Mouse (Mus musculus) hindbrain, embryonic 14.5 days (tissue): ENCODE results near the gene Gabbr2. TPM values are rescaled to one million over a fixed set of nuclear protein-coding genes. Genes with fewer than 3 reads are reported as not detected.
A peak's percentile ranks its signal among the peaks of the same experiment; 100 is the strongest.

Experiments used
- ATAC-seq: fragments of 200-750 bp; cut with Nextera tagmentation; 2 replicates; pipeline ENCODE4 v1.8.0; 2017; ENCODE audit warnings: moderate number of reproducible peaks, mild to moderate bottlenecking, moderate TSS enrichment, moderate library complexity; ENCODE audit not compliant: low FRiP score
- DNase-seq: peaks from one replicate; pipeline ENCODE4 v3.0.0-alpha.2; 2015; ENCODE audit warnings: low spot score
- H3K27ac ChIP-seq: fragments of 300-500 bp; sonication (generic); 2 replicates; pipeline ENCODE4 v1.5.1; 2014; ENCODE audit warnings: mild to moderate bottlenecking, moderate library complexity
- H3K27me3 ChIP-seq: fragments of 300-500 bp; sonication (generic); 2 replicates; pipeline ENCODE4 v1.6.1; 2014; ENCODE audit warnings: mild to moderate bottlenecking, low read length, mixed read lengths; ENCODE audit not compliant: control insufficient read depth, insufficient read depth
- H3K36me3 ChIP-seq: fragments of 300-500 bp; sonication (generic); replicated peaks from 2 replicates; pipeline ENCODE4 v1.6.1; 2014; ENCODE audit not compliant: control insufficient read depth, insufficient read depth
- H3K4me1 ChIP-seq: fragments of 300-500 bp; sonication (generic); replicated peaks from 2 replicates; pipeline ENCODE4 v1.6.1; 2014; ENCODE audit warnings: antibody characterized with exemption, low read length, mixed read lengths; ENCODE audit not compliant: control insufficient read depth, insufficient read depth
- H3K4me2 ChIP-seq: fragments of 300-500 bp; sonication (generic); replicated peaks from 2 replicates; pipeline ENCODE4 v1.6.1; 2014; ENCODE audit warnings: mild to moderate bottlenecking, moderate library complexity
- H3K4me3 ChIP-seq: fragments of 300-500 bp; sonication (generic); replicated peaks from 2 replicates; pipeline ENCODE4 v1.5.1; 2014; ENCODE audit warnings: mild to moderate bottlenecking, low read length
- H3K9ac ChIP-seq: fragments of 300-500 bp; sonication (generic); 2 replicates; pipeline ENCODE4 v1.6.1; 2014
- H3K9me3 ChIP-seq: fragments of 300-500 bp; sonication (generic); 2 replicates; pipeline ENCODE4 v1.6.1; 2016; ENCODE audit warnings: low read length; ENCODE audit not compliant: control insufficient read depth
- WGBS: fragments of 180-500 bp; shearing (Covaris S2); extraction: QIAGEN DNeasy Blood & Tissue Kit; methylation state at CpG from one replicate; pipeline ENCODE4 v1.1.7; 2014; 5-methylcytosine and 5-hydroxymethylcytosine counted together
- polyA plus RNA-seq: library from polyadenylated mRNA; unstranded; fragments of >200 nt; fragmentation: Nextera tagmentation; extraction: Ambion mirVana; gene quantifications from 2 replicates; pipeline ENCODE4 v1.2.1, GENCODE M21; 2014

The Gabbr2 gene
- polyA plus RNA-seq, 1 experiment from 2014 or later, result 13.3 TPM

- Histone ChIP-seq H3K4me3 (no peak overlapping the region), H3K27ac (no peak overlapping the region), H3K4me1 (no peaks in the 10 kb centered on the region), H3K27me3 (no peaks in the 10 kb centered on the region), H3K36me3 (no peaks in the 10 kb centered on the region; the same call in 1 of the 2 replicates), H3K9ac (no peak overlapping the region), H3K9me3 (no peaks in the 10 kb centered on the region), H3K4me2 (no peak overlapping the region)
- ATAC-seq, result peak; percentile 53; the same call in 1 of the 2 replicates
- WGBS, result 54% methylated on average over 6 of the region's 6 CpGs
- DNase-seq, result peak; percentile 38
These were observed 307.5 kb downstream of the Gabbr2 start for GRCm38 (mm10) chr4:46684160-46684559.

- no peaks in the 10 kb centered on the region for H3K9me3 ChIP-seq
- WGBS, result 67% methylated on average over 3 of the region's 3 CpGs
- ATAC-seq, result no peak
- H3K4me3 ChIP-seq, result no peak overlapping the region
- H3K9ac ChIP-seq, result no peak overlapping the region
- H3K4me2 ChIP-seq, result no peak overlapping the region
- no peaks in the 10 kb centered on the region for H3K4me1 ChIP-seq
- H3K36me3 ChIP-seq, result peaks cover 12% of the 10 kb centered on the region
- no peak overlapping the region for H3K27ac ChIP-seq
- H3K27me3 ChIP-seq, result no peaks in the 10 kb centered on the region
- no peak for DNase-seq
These were observed 315.0 kb downstream of the Gabbr2 start for GRCm38 (mm10) chr4:46676646-46677045.

GRCm38 (mm10) chr4:46675992-46676391, 315.7 kb downstream of the Gabbr2 start:
- Histone ChIP-seq H3K4me2 (no peak overlapping the region), H3K9me3 (no peaks in the 10 kb centered on the region), H3K36me3 (peaks cover 16% of the 10 kb centered on the region), H3K9ac (no peak overlapping the region), H3K27me3 (no peaks in the 10 kb centered on the region), H3K4me3 (no peak overlapping the region), H3K27ac (no peak overlapping the region), H3K4me1 (no peaks in the 10 kb centered on the region)
- ATAC-seq (no peak), DNase-seq (no peak)
- WGBS, result 61% methylated on average over 4 of the region's 4 CpGs

GRCm38 (mm10) chr4:46675272-46675785, 316.3 kb downstream of the Gabbr2 start:
- Histone ChIP-seq H3K4me3 (no peak overlapping the region), H3K4me1 (no peaks in the 10 kb centered on the region), H3K9me3 (no peaks in the 10 kb centered on the region), H3K36me3 (peaks cover 18% of the 10 kb centered on the region), H3K4me2 (no peak overlapping the region), H3K27me3 (no peaks in the 10 kb centered on the region), H3K9ac (no peak overlapping the region), H3K27ac (no peak overlapping the region)
- ATAC-seq (no peak), DNase-seq (no peak)
- WGBS, result 74% methylated on average over 11 of the region's 11 CpGs

- H3K36me3 ChIP-seq, result peaks cover 11% of the 10 kb centered on the region
- no peak for ATAC-seq
- WGBS, result 79% methylated on average over 11 of the region's 11 CpGs
These were observed 323.1 kb downstream of the Gabbr2 start for GRCm38 (mm10) chr4:46668620-46669019.

GRCm38 (mm10) chr4:46666420-46666819, 325.3 kb downstream of the Gabbr2 start:
- Histone ChIP-seq H3K9me3 (no peaks in the 10 kb centered on the region), H3K36me3 (0 out of 2 replicates have a peak, but pooled peaks cover 6% of the 10 kb centered on the region), H3K4me3 (no peak overlapping the region), H3K4me1 (peaks cover 4% of the 10 kb centered on the region; the same call in 1 of the 2 replicates), H3K9ac (no peak overlapping the region), H3K27ac (no peak overlapping the region), H3K27me3 (no peaks in the 10 kb centered on the region), H3K4me2 (no peak overlapping the region)
- ATAC-seq (no peak), DNase-seq (no peak)
- 71% methylated on average over 5 of the region's 5 CpGs for WGBS

More at GRCm38 (mm10) chr4:46668620-46669019, 323.1 kb downstream of the Gabbr2 start:
- Histone ChIP-seq H3K9ac (no peak overlapping the region), H3K27ac (no peak overlapping the region; the same call in 1 of the 2 replicates), H3K27me3 (no peaks in the 10 kb centered on the region), H3K4me1 (peaks cover 4% of the 10 kb centered on the region; the same call in 1 of the 2 replicates), H3K9me3 (no peaks in the 10 kb centered on the region), H3K4me3 (no peak overlapping the region), H3K4me2 (no peak overlapping the region)
- DNase-seq, result no peak

GRCm38 (mm10) chr4:46665371-46665774, 326.3 kb downstream of the Gabbr2 start:
- H3K4me1 ChIP-seq, result peaks cover 4% of the 10 kb centered on the region; the same call in 1 of the 2 replicates
- DNase-seq, result no peak
- no peaks in the 10 kb centered on the region for H3K27me3 ChIP-seq
- no peak overlapping the region for H3K9ac ChIP-seq
- H3K36me3 ChIP-seq, result no peaks in the 10 kb centered on the region
- H3K9me3 ChIP-seq, result no peaks in the 10 kb centered on the region
- no peak overlapping the region for H3K27ac ChIP-seq
- no peak for ATAC-seq
- H3K4me2 ChIP-seq, result peak overlapping the region; percentile 54; the same call in 1 of the 2 replicates
- under 1% methylated on average over 6 of the region's 8 CpGs for WGBS
- no peak overlapping the region for H3K4me3 ChIP-seq

GRCm38 (mm10) chr4:46664123-46665009, 327.3 kb downstream of the Gabbr2 start:
- DNase-seq (peak; percentile 36), ATAC-seq (peak; percentile 83)
- 3% methylated on average over 34 of the region's 34 CpGs for WGBS
- Histone ChIP-seq H3K9ac (peak overlapping the region; percentile 54), H3K27me3 (no peaks in the 10 kb centered on the region), H3K27ac (peak overlapping the region; percentile 77), H3K4me3 (peak overlapping the region; percentile 24), H3K4me1 (peaks cover 4% of the 10 kb centered on the region; the same call in 1 of the 2 replicates), H3K4me2 (peak overlapping the region; percentile 54), H3K36me3 (no peaks in the 10 kb centered on the region), H3K9me3 (no peaks in the 10 kb centered on the region)

- no peak overlapping the region for H3K27ac ChIP-seq
- peaks cover 4% of the 10 kb centered on the region; the same call in 1 of the 2 replicates for H3K4me1 ChIP-seq
- no peak overlapping the region for H3K4me3 ChIP-seq
- no peak for DNase-seq
- no peak for ATAC-seq
- H3K9me3 ChIP-seq, result no peaks in the 10 kb centered on the region
- no peak overlapping the region for H3K9ac ChIP-seq
- H3K4me2 ChIP-seq, result no peak overlapping the region
- no peaks in the 10 kb centered on the region for H3K36me3 ChIP-seq
- WGBS, result 76% methylated on average over 9 of the region's 9 CpGs
- no peaks in the 10 kb centered on the region for H3K27me3 ChIP-seq
These were observed 330.2 kb downstream of the Gabbr2 start for GRCm38 (mm10) chr4:46661433-46661832.
